Mouse (Mus musculus): ENCODE measurements around the gene Gm5741.

The Gm5741 gene

DNA sequence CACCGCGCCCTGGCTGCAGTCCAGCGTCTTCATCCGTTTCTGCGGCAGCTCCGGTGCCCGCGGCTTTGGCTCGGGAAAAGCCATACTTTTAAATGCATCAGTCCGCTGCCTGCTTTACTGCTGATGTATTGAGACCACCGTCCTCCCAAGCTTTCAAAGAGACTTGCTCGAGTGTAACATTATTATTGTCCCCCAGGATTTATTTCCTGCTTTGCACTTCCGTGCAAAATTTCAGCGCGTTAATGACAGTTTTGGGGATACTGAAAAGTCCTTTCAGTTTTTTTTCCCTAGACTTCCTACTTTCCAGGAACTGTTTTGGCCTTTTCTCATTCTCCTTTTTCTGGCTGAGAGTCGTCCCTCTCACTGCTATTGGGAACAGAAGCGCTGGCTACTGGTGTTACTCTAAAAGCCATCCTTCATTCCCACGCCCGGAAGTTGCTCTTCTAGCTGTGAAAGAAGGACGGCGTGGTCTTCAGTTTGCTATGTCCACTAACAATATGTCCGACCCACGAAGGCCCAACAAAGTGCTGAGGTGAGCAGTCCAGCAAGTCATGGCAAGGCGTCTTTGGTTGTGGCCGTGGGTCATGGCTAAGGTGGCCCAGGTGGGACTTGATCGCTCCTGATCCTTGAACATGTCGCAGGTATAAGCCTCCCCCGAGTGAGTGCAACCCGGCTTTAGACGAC lies 12.9 kb upstream of the Gm5741 start, which contains the start of gene Wdr83os:
TSS of gene Wdr83os (plus strand) at position 209 of the 684 bp plus-strand sequence.
- Histone ChIP-seq H3K36me3 (ENCODE audit: insufficient read depth, low read length) (peaks cover 50% of the 10 kb centered on the region), H3K27me3 (ENCODE audit: insufficient read depth, low read length) (no peaks in the 10 kb centered on the region), H3K9me3 (ENCODE audit: low read length) (no peaks in the 10 kb centered on the region), H3K4me1 (replicated peaks; ENCODE audit: low read depth, low read length) (peaks cover 52% of the 10 kb centered on the region), H3K4me3 (replicated peaks; ENCODE audit: low read length) (peak within 1 kb of the TSS; percentile 96)
- TF ChIP-seq POU5F1 (IDR thresholded peaks at IDR 0.05; ENCODE audit: borderline replicate concordance, low read length) (no peak), NANOG (IDR thresholded peaks at IDR 0.05; ENCODE audit: borderline replicate concordance, low read length) (no peak), CTCF (conservative IDR thresholded peaks at IDR 0.05; ENCODE audit: low read length) (no peak)

- peaks cover 57% of the 10 kb centered on the region for H3K4me1 ChIP-seq (replicated peaks; ENCODE audit: low read depth, low read length)
- peaks cover 50% of the 10 kb centered on the region for H3K36me3 ChIP-seq (ENCODE audit: insufficient read depth, low read length)
- TF ChIP-seq CTCF (conservative IDR thresholded peaks at IDR 0.05; ENCODE audit: low read length) (no peak), NANOG (IDR thresholded peaks at IDR 0.05; ENCODE audit: borderline replicate concordance, low read length) (no peak), POU5F1 (IDR thresholded peaks at IDR 0.05; ENCODE audit: borderline replicate concordance, low read length) (no peak)
- H3K27me3 ChIP-seq (ENCODE audit: insufficient read depth, low read length): no peaks in the 10 kb centered on the region
- H3K9me3 ChIP-seq (ENCODE audit: low read length): no peaks in the 10 kb centered on the region
- peak overlapping the region; percentile 96 for H3K4me3 ChIP-seq (replicated peaks; ENCODE audit: low read length)
These were observed 12.4 kb upstream of the Gm5741 start for GRCm38 (mm10) chr8:85080214-85080531.

GRCm38 (mm10) chr8:85076993-85077392 lies 9.2 kb upstream of the Gm5741 start:
- H3K4me1 ChIP-seq (replicated peaks; ENCODE audit: low read depth, low read length): peaks cover 61% of the 10 kb centered on the region
- no peak for TF ChIP-seq POU5F1 (IDR thresholded peaks at IDR 0.05; ENCODE audit: borderline replicate concordance, low read length)
- no peak for TF ChIP-seq NANOG (IDR thresholded peaks at IDR 0.05; ENCODE audit: borderline replicate concordance, low read length)
- TF ChIP-seq CTCF (conservative IDR thresholded peaks at IDR 0.05; ENCODE audit: low read length): peak; percentile 86
- no peak overlapping the region for H3K4me3 ChIP-seq (replicated peaks; ENCODE audit: low read length)
- H3K36me3 ChIP-seq (ENCODE audit: insufficient read depth, low read length): peaks cover 66% of the 10 kb centered on the region
- no peaks in the 10 kb centered on the region for H3K27me3 ChIP-seq (ENCODE audit: insufficient read depth, low read length)
- H3K9me3 ChIP-seq (ENCODE audit: low read length): no peaks in the 10 kb centered on the region

GRCm38 (mm10) chr8:85076001-85076400 lies 8.2 kb upstream of the Gm5741 start:
- Histone ChIP-seq H3K4me1 (replicated peaks; ENCODE audit: low read depth, low read length) (peaks cover 52% of the 10 kb centered on the region), H3K9me3 (ENCODE audit: low read length) (no peaks in the 10 kb centered on the region)
- TF ChIP-seq CTCF (conservative IDR thresholded peaks at IDR 0.05; ENCODE audit: low read length): peak; percentile 45
- no peak for TF ChIP-seq NANOG (IDR thresholded peaks at IDR 0.05; ENCODE audit: borderline replicate concordance, low read length)
- no peak for TF ChIP-seq POU5F1 (IDR thresholded peaks at IDR 0.05; ENCODE audit: borderline replicate concordance, low read length)

GRCm38 (mm10) chr8:85074617-85075016 lies 6.8 kb upstream of the Gm5741 start:
- Histone ChIP-seq H3K4me3 (replicated peaks; ENCODE audit: low read length) (no peak overlapping the region), H3K36me3 (ENCODE audit: insufficient read depth, low read length) (peaks cover 67% of the 10 kb centered on the region), H3K9me3 (ENCODE audit: low read length) (no peaks in the 10 kb centered on the region), H3K4me1 (replicated peaks; ENCODE audit: low read depth, low read length) (peaks cover 52% of the 10 kb centered on the region), H3K27me3 (ENCODE audit: insufficient read depth, low read length) (no peaks in the 10 kb centered on the region)
- TF ChIP-seq POU5F1 (IDR thresholded peaks at IDR 0.05; ENCODE audit: borderline replicate concordance, low read length) (no peak), CTCF (conservative IDR thresholded peaks at IDR 0.05; ENCODE audit: low read length) (no peak), NANOG (IDR thresholded peaks at IDR 0.05; ENCODE audit: borderline replicate concordance, low read length) (no peak)

More at GRCm38 (mm10) chr8:85076001-85076400, 8.2 kb upstream of the Gm5741 start:
- Histone ChIP-seq H3K36me3 (ENCODE audit: insufficient read depth, low read length) (peaks cover 66% of the 10 kb centered on the region), H3K4me3 (replicated peaks; ENCODE audit: low read length) (no peak overlapping the region), H3K27me3 (ENCODE audit: insufficient read depth, low read length) (no peaks in the 10 kb centered on the region)

GRCm38 (mm10) chr8:85074167-85074566 lies 6.4 kb upstream of the Gm5741 start:
- Histone ChIP-seq H3K36me3 (ENCODE audit: insufficient read depth, low read length) (peaks cover 65% of the 10 kb centered on the region), H3K27me3 (ENCODE audit: insufficient read depth, low read length) (no peaks in the 10 kb centered on the region), H3K4me1 (replicated peaks; ENCODE audit: low read depth, low read length) (peaks cover 49% of the 10 kb centered on the region), H3K4me3 (replicated peaks; ENCODE audit: low read length) (peak overlapping the region; percentile 94; the same call in 1 of the 2 replicates), H3K9me3 (ENCODE audit: low read length) (no peaks in the 10 kb centered on the region)
- TF ChIP-seq POU5F1 (IDR thresholded peaks at IDR 0.05; ENCODE audit: borderline replicate concordance, low read length) (no peak), CTCF (conservative IDR thresholded peaks at IDR 0.05; ENCODE audit: low read length) (no peak), NANOG (IDR thresholded peaks at IDR 0.05; ENCODE audit: borderline replicate concordance, low read length) (no peak)

DNA sequence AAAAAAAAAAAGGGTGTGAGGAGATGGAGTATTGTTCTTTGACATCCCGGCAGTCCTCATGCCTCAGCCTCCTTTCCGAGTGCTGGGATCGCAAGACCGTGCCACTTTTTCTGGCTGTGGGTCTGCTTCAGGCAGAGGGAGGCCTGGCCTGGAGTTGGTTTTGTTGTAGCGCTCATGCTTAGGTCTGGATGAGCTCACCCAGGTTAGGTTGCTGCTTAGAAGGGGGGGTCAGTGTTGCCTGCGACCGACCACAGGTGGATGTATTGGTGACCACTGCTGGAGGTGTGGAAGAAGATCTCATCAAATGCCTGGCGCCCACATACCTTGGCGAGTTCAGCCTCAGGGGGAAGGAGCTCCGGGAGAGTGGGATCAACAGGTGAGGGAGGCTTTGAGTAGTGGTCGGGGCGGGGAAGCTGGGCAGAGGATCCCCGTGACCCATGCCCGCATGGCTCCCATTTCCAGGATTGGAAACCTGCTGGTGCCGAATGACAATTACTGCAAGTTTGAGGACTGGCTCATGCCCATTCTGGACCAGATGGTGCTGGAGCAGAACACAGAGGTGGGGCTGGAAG lies 5.3 kb upstream of the Gm5741 start:
- H3K4me1 ChIP-seq (replicated peaks; ENCODE audit: low read depth, low read length): peaks cover 45% of the 10 kb centered on the region
- H3K36me3 ChIP-seq (ENCODE audit: insufficient read depth, low read length): peaks cover 65% of the 10 kb centered on the region
- H3K4me3 ChIP-seq (replicated peaks; ENCODE audit: low read length): peak overlapping the region; percentile 94
- no peaks in the 10 kb centered on the region for H3K27me3 ChIP-seq (ENCODE audit: insufficient read depth, low read length)
- H3K9me3 ChIP-seq (ENCODE audit: low read length): no peaks in the 10 kb centered on the region
- no peak for TF ChIP-seq POU5F1 (IDR thresholded peaks at IDR 0.05; ENCODE audit: borderline replicate concordance, low read length)

- H3K27me3 ChIP-seq (ENCODE audit: insufficient read depth, low read length): no peaks in the 10 kb centered on the region
- TF ChIP-seq CTCF (conservative IDR thresholded peaks at IDR 0.05; ENCODE audit: low read length) (no peak), POU5F1 (IDR thresholded peaks at IDR 0.05; ENCODE audit: borderline replicate concordance, low read length) (no peak), NANOG (IDR thresholded peaks at IDR 0.05; ENCODE audit: borderline replicate concordance, low read length) (no peak)
- H3K9me3 ChIP-seq (ENCODE audit: low read length): no peaks in the 10 kb centered on the region
- H3K4me1 ChIP-seq (replicated peaks; ENCODE audit: low read depth, low read length): peaks cover 50% of the 10 kb centered on the region
- H3K36me3 ChIP-seq (ENCODE audit: insufficient read depth, low read length): peaks cover 65% of the 10 kb centered on the region
- H3K4me3 ChIP-seq (replicated peaks; ENCODE audit: low read length): peak overlapping the region; percentile 94
These were observed 4.7 kb upstream of the Gm5741 start for GRCm38 (mm10) chr8:85072364-85072929.
